ENCODE assay signal across 8 mouse cellular contexts in the genomic region with DNA sequence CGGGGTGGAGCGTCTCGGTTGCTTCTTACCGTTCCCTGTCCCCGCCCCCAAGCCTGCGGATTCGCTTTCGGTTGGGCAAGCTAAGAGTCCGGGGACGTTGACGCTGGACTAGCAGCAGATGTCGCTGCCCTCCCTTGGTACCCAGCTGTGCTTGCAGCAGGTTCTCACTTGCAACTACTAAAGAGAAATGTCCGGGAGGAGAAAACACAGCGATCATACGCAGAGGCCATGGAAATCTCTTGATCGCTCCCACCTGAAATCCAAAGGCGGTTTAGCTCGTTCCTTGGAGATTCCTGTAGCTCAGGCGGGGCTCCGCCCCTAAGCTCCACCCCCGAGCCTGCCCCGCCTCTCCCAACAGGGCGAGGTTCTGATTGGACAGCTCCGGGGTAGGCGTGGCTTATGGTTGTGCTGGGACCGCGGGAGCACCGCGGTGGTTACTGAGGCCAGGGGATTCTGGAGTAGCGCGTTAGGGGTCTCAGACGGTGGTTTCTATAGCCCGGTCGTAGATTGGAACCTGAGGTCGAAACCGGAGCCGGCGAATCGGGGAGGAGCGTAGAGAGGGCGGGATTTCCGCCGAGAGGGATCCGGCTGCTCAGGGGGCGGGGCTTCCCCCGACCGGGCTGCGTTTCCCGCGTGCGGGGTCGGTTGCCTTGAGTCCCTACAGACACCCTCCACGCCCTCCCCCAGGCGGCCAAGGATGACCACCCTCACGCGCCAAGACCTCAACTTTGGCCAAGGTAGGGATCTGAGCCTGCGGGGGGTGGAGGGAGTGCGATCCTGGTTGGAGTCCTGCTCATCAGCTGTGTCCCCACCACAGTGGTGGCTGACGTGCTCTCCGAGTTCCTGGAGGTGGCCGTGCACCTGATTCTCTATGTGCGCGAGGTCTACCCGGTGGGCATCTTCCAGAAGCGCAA. TPM values are rescaled to one million over a fixed set of nuclear protein-coding genes. Genes with fewer than 3 reads are reported as not detected.
A peak's percentile ranks its signal among the peaks of the same experiment; 100 is the strongest.
DNase-seq lines count a peak whose midpoint lies in the region; ATAC-seq lines count a peak whose summit lies in the region.

No protein-coding gene starts in this region.

- H3K27me3 ChIP-seq in hindbrain, embryonic 15.5 days: no peaks in the 10 kb centered on the region

- H3K27ac ChIP-seq in hindbrain, embryonic 15.5 days (replicated peaks): peak overlapping the region; percentile 91

- H3K4me2 ChIP-seq in hindbrain, embryonic 15.5 days: peak overlapping the region; percentile 92

- H3K9me3 ChIP-seq in hindbrain, embryonic 15.5 days: no peaks in the 10 kb centered on the region

- peak overlapping the region; percentile 84 for H3K4me3 ChIP-seq in hindbrain, embryonic 15.5 days

- H3K9ac ChIP-seq in hindbrain, embryonic 15.5 days: peak overlapping the region; percentile 68

- under 1% methylated on average over 65 of the region's 65 CpGs for WGBS in hindbrain, embryonic 15.5 days

- H3K36me3 ChIP-seq in hindbrain, embryonic 15.5 days: peaks cover 4% of the 10 kb centered on the region

- peak; percentile 95 for ATAC-seq in hindbrain, embryonic 15.5 days (ENCODE audit: low FRiP score, low read depth)

- peaks cover 30% of the 10 kb centered on the region for H3K4me1 ChIP-seq in hindbrain, embryonic 15.5 days (replicated peaks)

- DNase-seq in R1 (ENCODE audit: low read depth, low spot score): peak; percentile 96
- peak; percentile 95 to 97 for DNase-seq in cerebellum, postnatal 25 days
- DNase-seq in frontal cortex, postnatal 36 days (ENCODE audit: low spot score in 2 of 2): peak; percentile 93 to 96
- DNase-seq in left cerebral cortex, adult 11 months (ENCODE audit: low spot score): peak; percentile 90
- peak; percentile 93 for DNase-seq in lung, postnatal 4 days
- DNase-seq in retina, postnatal 7 days (ENCODE audit: low read depth, low spot score): peak; percentile 82
- peak; percentile 93 for DNase-seq in urinary bladder, adult 2 months (ENCODE audit: low spot score)

RNA-seq across cellular contexts. Expression of a gene that starts 9.9 kb away (rescaled TPM):
- polyA plus RNA-seq in hindbrain, embryonic 15.5 days (2015; fragmentation: Nextera tagmentation; extraction: Ambion mirVana): 15.4 and 16.1 TPM in 2 replicates
- 0.01 and 0.04 TPM in 2 replicates for polyA plus RNA-seq in urinary bladder, adult 2 months (2012; rRNA removed)

RNA-seq across cellular contexts. Expression of a gene that starts 10.2 kb away (rescaled TPM):
- polyA plus RNA-seq in hindbrain, embryonic 15.5 days (2015; fragmentation: Nextera tagmentation; extraction: Ambion mirVana): 98.3 and 110 TPM in 2 replicates
- 25.3 and 28.7 TPM in 2 replicates for polyA plus RNA-seq in urinary bladder, adult 2 months (2012; rRNA removed)

RNA-seq across cellular contexts. Expression of a gene that starts 11.6 kb away (rescaled TPM):
- polyA plus RNA-seq in hindbrain, embryonic 15.5 days (2015; fragmentation: Nextera tagmentation; extraction: Ambion mirVana): 21.7 and 21.8 TPM in 2 replicates
- polyA plus RNA-seq in urinary bladder, adult 2 months (2012; rRNA removed): 66.4 and 70.1 TPM in 2 replicates

RNA-seq across cellular contexts. Expression of a gene that starts 19.9 kb away (rescaled TPM):
- polyA plus RNA-seq in hindbrain, embryonic 15.5 days (2015; fragmentation: Nextera tagmentation; extraction: Ambion mirVana): 93.3 and 96.0 TPM in 2 replicates
- polyA plus RNA-seq in urinary bladder, adult 2 months (2012; rRNA removed): 18.3 and 19.0 TPM in 2 replicates

RNA-seq across cellular contexts. Expression of a gene that starts 20.1 kb away (rescaled TPM):
- polyA plus RNA-seq in hindbrain, embryonic 15.5 days (2015; fragmentation: Nextera tagmentation; extraction: Ambion mirVana): 21.4 and 23.4 TPM in 2 replicates
- 3.6 and 4.6 TPM in 2 replicates for polyA plus RNA-seq in urinary bladder, adult 2 months (2012; rRNA removed)

Comparison
In these comparisons a context has a peak if more than half of its experiments do, and no peak if none do; other contexts are left out.
1. Peak in every context shown above with its lines: DNase-seq, ATAC-seq, H3K4me3 ChIP-seq and H3K27ac ChIP-seq.
2. RNA of a gene that starts 9.9 kb away (polyA plus RNA-seq): 15.4 to 16.1 TPM in hindbrain, embryonic 15.5 days; 0.01 to 0.04 TPM in urinary bladder, adult 2 months; every median in the first group is over 10 times any median in the second.